Mouse (Mus musculus) hindbrain, embryonic 16.5 days (tissue): ENCODE measurements around the gene Zfp422. TPM values are rescaled to one million over a fixed set of nuclear protein-coding genes. Genes with fewer than 3 reads are reported as not detected.

Experiments used
- ATAC-seq: fragments of 200-750 bp; cut with Nextera tagmentation; 2 replicates; pipeline ENCODE4 v1.8.0; 2017; ENCODE audit warnings: moderate TSS enrichment, moderate library complexity
- H3K27ac ChIP-seq: fragments of 300-500 bp; sonication (generic); 2 replicates; pipeline ENCODE4 v1.5.1; 2014; ENCODE audit warnings: low read depth, mild to moderate bottlenecking, control low read depth, low read length, moderate library complexity
- H3K27me3 ChIP-seq: fragments of 300-500 bp; sonication (generic); replicated peaks from 2 replicates; pipeline ENCODE4 v1.6.1; 2014; ENCODE audit warnings: low read length; ENCODE audit not compliant: control insufficient read depth, insufficient read depth
- H3K36me3 ChIP-seq: fragments of 300-500 bp; sonication (generic); 2 replicates; pipeline ENCODE4 v1.6.1; 2014; ENCODE audit warnings: mild to moderate bottlenecking, low read length, moderate library complexity, mixed read lengths; ENCODE audit not compliant: control insufficient read depth, insufficient read depth
- H3K4me1 ChIP-seq: fragments of 300-500 bp; sonication (generic); 2 replicates; pipeline ENCODE4 v1.6.1; 2014; ENCODE audit warnings: low read depth, low read length; ENCODE audit not compliant: control insufficient read depth, insufficient read depth
- H3K4me2 ChIP-seq: fragments of 300-500 bp; sonication (generic); 2 replicates; pipeline ENCODE4 v1.6.1; 2014; ENCODE audit warnings: mild to moderate bottlenecking, low read length, control low read depth, moderate library complexity
- H3K4me3 ChIP-seq: fragments of 300-500 bp; sonication (generic); 2 replicates; pipeline ENCODE4 v1.5.1; 2014; ENCODE audit warnings: mild to moderate bottlenecking, low read length, control low read depth, moderate library complexity
- H3K9ac ChIP-seq: fragments of 300-500 bp; sonication (generic); 2 replicates; pipeline ENCODE4 v1.6.1; 2014; ENCODE audit warnings: low read depth, mild to moderate bottlenecking, control low read depth, low read length, moderate library complexity
- H3K9me3 ChIP-seq: fragments of 300-500 bp; sonication (generic); 2 replicates; pipeline ENCODE4 v1.6.1; 2014; ENCODE audit warnings: mild to moderate bottlenecking, low read length, moderate library complexity; ENCODE audit not compliant: control insufficient read depth
- WGBS: fragments of 180-500 bp; shearing (Covaris S2); extraction: QIAGEN DNeasy Blood & Tissue Kit; methylation state at CpG from one replicate; pipeline ENCODE4 v1.1.7; 2014; 5-methylcytosine and 5-hydroxymethylcytosine counted together
- polyA plus RNA-seq: library from polyadenylated mRNA; unstranded; fragments of >200 nt; fragmentation: Nextera tagmentation; extraction: Ambion mirVana; gene quantifications from 2 replicates; pipeline ENCODE4 v1.2.1, GENCODE M21; 2015

Zfp422 gene
- polyA plus RNA-seq, 1 experiment from 2014 or later: 120 TPM

GRCm38 (mm10) chr6:116638871-116639270 lies 10.1 kb upstream of the Zfp422 start:
- ATAC-seq: no peak
- Histone ChIP-seq H3K4me2 (no peak overlapping the region), H3K4me3 (no peak overlapping the region), H3K4me1 (no peaks in the 10 kb centered on the region), H3K36me3 (no peaks in the 10 kb centered on the region), H3K27ac (no peak overlapping the region), H3K9me3 (no peaks in the 10 kb centered on the region), H3K9ac (no peak overlapping the region), H3K27me3 (no peaks in the 10 kb centered on the region)
- 84% methylated on average over 2 of the region's 2 CpGs for WGBS

- Histone ChIP-seq H3K4me1 (no peaks in the 10 kb centered on the region), H3K27ac (no peak overlapping the region), H3K4me3 (no peak overlapping the region), H3K9me3 (no peaks in the 10 kb centered on the region), H3K4me2 (no peak overlapping the region), H3K36me3 (no peaks in the 10 kb centered on the region), H3K9ac (no peak overlapping the region), H3K27me3 (no peaks in the 10 kb centered on the region)
- WGBS: 94% methylated on average over 5 of the region's 5 CpGs
- ATAC-seq: no peak
Measured at GRCm38 (mm10) chr6:116637496-116637895, 8.7 kb upstream of the Zfp422 start.

GRCm38 (mm10) chr6:116636581-116637235 lies 7.9 kb upstream of the Zfp422 start:
- H3K36me3 ChIP-seq: no peaks in the 10 kb centered on the region
- no peak overlapping the region for H3K27ac ChIP-seq
- H3K9me3 ChIP-seq: no peaks in the 10 kb centered on the region
- no peaks in the 10 kb centered on the region for H3K4me1 ChIP-seq
- no peak overlapping the region for H3K4me2 ChIP-seq
- H3K27me3 ChIP-seq: no peaks in the 10 kb centered on the region
- 88% methylated on average over 9 of the region's 9 CpGs for WGBS
- no peak overlapping the region for H3K4me3 ChIP-seq
- ATAC-seq: no peak
- H3K9ac ChIP-seq: no peak overlapping the region

- Histone ChIP-seq H3K27ac (no peak overlapping the region), H3K4me3 (no peak overlapping the region), H3K9me3 (no peaks in the 10 kb centered on the region), H3K4me2 (no peak overlapping the region), H3K36me3 (no peaks in the 10 kb centered on the region), H3K9ac (no peak overlapping the region), H3K27me3 (no peaks in the 10 kb centered on the region), H3K4me1 (no peaks in the 10 kb centered on the region)
- peak; percentile 37; the same call in 1 of the 2 replicates for ATAC-seq
- WGBS: 76% methylated on average over 10 of the region's 10 CpGs
Measured at GRCm38 (mm10) chr6:116635251-116636180, 6.7 kb upstream of the Zfp422 start.

GRCm38 (mm10) chr6:116633741-116634695 lies 5.2 kb upstream of the Zfp422 start:
- no peaks in the 10 kb centered on the region for H3K36me3 ChIP-seq
- no peak for ATAC-seq

GRCm38 (mm10) chr6:116632129-116632528 lies 3.3 kb upstream of the Zfp422 start:
- Histone ChIP-seq H3K27me3 (no peaks in the 10 kb centered on the region), H3K9me3 (no peaks in the 10 kb centered on the region), H3K9ac (no peak overlapping the region), H3K4me3 (no peak overlapping the region), H3K27ac (no peak overlapping the region), H3K4me1 (peaks cover 8% of the 10 kb centered on the region), H3K36me3 (no peaks in the 10 kb centered on the region), H3K4me2 (no peak overlapping the region)
- 57% methylated on average over 1 of the region's 1 CpGs for WGBS
- ATAC-seq: no peak

More at GRCm38 (mm10) chr6:116633741-116634695, 5.2 kb upstream of the Zfp422 start:
- no peak overlapping the region for H3K27ac ChIP-seq
- no peak overlapping the region for H3K4me3 ChIP-seq
- H3K4me1 ChIP-seq: peaks cover 2% of the 10 kb centered on the region; the same call in 1 of the 2 replicates
- H3K27me3 ChIP-seq: no peaks in the 10 kb centered on the region
- no peaks in the 10 kb centered on the region for H3K9me3 ChIP-seq
- no peak overlapping the region for H3K4me2 ChIP-seq
- no peak overlapping the region for H3K9ac ChIP-seq
- WGBS: 92% methylated on average over 17 of the region's 17 CpGs

- no peak overlapping the region for H3K9ac ChIP-seq
- H3K4me2 ChIP-seq: no peak overlapping the region
- H3K4me3 ChIP-seq: no peak overlapping the region
- ATAC-seq: no peak
- H3K9me3 ChIP-seq: no peaks in the 10 kb centered on the region
- H3K27me3 ChIP-seq: no peaks in the 10 kb centered on the region
- H3K27ac ChIP-seq: no peak overlapping the region
- 0 out of 2 replicates have a peak, but pooled peaks cover 3% of the 10 kb centered on the region for H3K36me3 ChIP-seq
- peaks cover 9% of the 10 kb centered on the region for H3K4me1 ChIP-seq
- 76% methylated on average over 10 of the region's 10 CpGs for WGBS
Measured at GRCm38 (mm10) chr6:116629766-116630165, 967 bp upstream of the Zfp422 start.

GRCm38 (mm10) chr6:116628095-116628494 lies 704 bp downstream of the Zfp422 start:
- WGBS: 11% methylated on average over 9 of the region's 9 CpGs
- ATAC-seq: no peak
- H3K9ac ChIP-seq: peak overlapping the region; percentile 99

More at GRCm38 (mm10) chr6:116628095-116628494, 704 bp downstream of the Zfp422 start:
- H3K27me3 ChIP-seq: no peaks in the 10 kb centered on the region
- H3K4me3 ChIP-seq: peak overlapping the region; percentile 85
- H3K27ac ChIP-seq: peak overlapping the region; percentile 96
- H3K4me1 ChIP-seq: peaks cover 9% of the 10 kb centered on the region
- peak overlapping the region; percentile 64 for H3K4me2 ChIP-seq
- 0 out of 2 replicates have a peak, but pooled peaks cover 3% of the 10 kb centered on the region for H3K36me3 ChIP-seq
- H3K9me3 ChIP-seq: no peaks in the 10 kb centered on the region
